11 mouse cellular contexts compared by ENCODE assay signal in the genomic region with DNA sequence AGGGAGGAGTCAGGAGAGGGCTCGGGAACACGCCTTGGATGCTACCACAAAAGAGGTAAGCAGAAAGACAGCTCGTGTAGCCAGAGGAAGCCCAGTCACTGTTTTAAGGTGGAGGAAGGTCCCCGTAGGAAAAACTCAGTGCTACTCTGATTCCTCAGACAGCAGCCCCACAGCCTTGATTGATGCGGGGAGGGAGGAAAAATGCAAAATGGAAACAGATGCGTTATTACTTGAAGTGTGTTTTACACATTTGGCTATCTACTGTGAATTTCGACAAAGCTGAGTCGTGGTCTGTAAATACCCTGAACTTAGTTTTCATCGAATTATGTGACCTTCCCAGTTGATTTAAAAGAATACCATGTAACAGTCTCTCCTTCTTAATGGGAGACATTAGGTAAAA.
"Had no signal": no experiment of that assay in that cellular context is flagged by ENCODE, and none has a peak within 500 bp of the region (broad histone marks: within the 10 kb centered on the region; RNA-seq: fewer than 3 reads in every experiment).

No protein-coding gene starts in this region.

- H3K4me3 ChIP-seq: limb, embryonic 15.5 days; liver, embryonic 12.5 days; midbrain, embryonic 15.5 days; neural tube, embryonic 13.5 days had no signal

- H3K9me3 ChIP-seq: limb, embryonic 15.5 days; liver, embryonic 12.5 days; midbrain, embryonic 15.5 days; neural tube, embryonic 13.5 days had no signal

- H3K36me3 ChIP-seq: limb, embryonic 15.5 days; midbrain, embryonic 15.5 days; neural tube, embryonic 13.5 days had no signal

- DNase-seq: kidney, adult 18-20 months; kidney, postnatal 14 days; lung, embryonic 14.5 days; lung, postnatal 10 days; lung, postnatal 4 days; right cerebral cortex, postnatal 14 days had no signal

- H3K27me3 ChIP-seq: limb, embryonic 15.5 days; liver, embryonic 12.5 days; midbrain, embryonic 15.5 days; neural tube, embryonic 13.5 days had no signal

- H3K27ac ChIP-seq: limb, embryonic 15.5 days; liver, embryonic 12.5 days; midbrain, embryonic 15.5 days; neural tube, embryonic 13.5 days; stomach, postnatal 0 days had no signal

- H3K4me1 ChIP-seq: liver, embryonic 12.5 days; midbrain, embryonic 15.5 days; neural tube, embryonic 13.5 days had no signal
